ENCODE assay signal across 12 mouse cellular contexts in the genomic region with DNA sequence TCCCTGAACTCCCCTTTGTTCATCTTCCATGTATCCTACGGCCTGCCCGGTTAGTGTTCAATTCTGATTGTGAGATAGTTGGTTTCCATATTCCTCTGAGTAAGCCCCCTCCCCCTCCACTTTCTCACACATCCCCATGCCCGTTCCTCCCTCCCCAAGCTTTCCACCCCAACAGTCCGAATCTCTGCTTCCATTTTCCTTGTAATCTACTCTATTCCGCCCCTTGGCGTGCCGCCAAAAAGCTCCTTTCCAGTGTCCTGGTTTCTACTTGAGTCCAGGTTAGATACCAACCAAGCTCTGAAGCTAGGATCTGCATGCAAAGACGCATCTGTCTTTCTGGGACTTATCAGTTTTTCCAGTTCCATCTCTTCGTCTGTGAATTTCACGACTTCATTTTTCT. TPM values are rescaled to one million over a fixed set of nuclear protein-coding genes. Genes with fewer than 3 reads are reported as not detected.
DNase-seq lines count a peak whose midpoint lies in the region; ATAC-seq lines count a peak whose summit lies in the region.
"Had no signal": no experiment of that assay in that cellular context is flagged by ENCODE, and none has a peak within 500 bp of the region (broad histone marks: within the 10 kb centered on the region; RNA-seq: fewer than 3 reads in every experiment).

No protein-coding gene starts in this region.

- no peaks in the 10 kb centered on the region for H3K27me3 ChIP-seq in kidney, embryonic 14.5 days (ENCODE audit: control insufficient read depth, insufficient read depth, low read length)
- H3K27me3 ChIP-seq in forebrain, embryonic 13.5 days, result no peaks in the 10 kb centered on the region
- H3K27me3 ChIP-seq: liver, embryonic 13.5 days; stomach, embryonic 15.5 days had no signal

- peak; percentile 23 for DNase-seq in adrenal gland, postnatal 14 days
- DNase-seq in adrenal gland, postnatal 4 days (ENCODE audit: low spot score in 2 of 2), result no peak
- DNase-seq in kidney, adult 18-20 months, result peak; percentile 38
- DNase-seq in urinary bladder, postnatal 14 days (ENCODE audit: low spot score), result peak; percentile 30
- DNase-seq in urinary bladder, postnatal 25 days (ENCODE audit: low spot score), result no peak
- no peak for DNase-seq in embryo, embryonic 10 days (ENCODE audit: low spot score)
- DNase-seq: liver, embryonic 13.5 days had no signal

- H3K9ac ChIP-seq in kidney, embryonic 14.5 days (ENCODE audit: low read depth, low read length), result no peak overlapping the region
- no peak overlapping the region for H3K9ac ChIP-seq in forebrain, embryonic 13.5 days
- H3K9ac ChIP-seq: liver, embryonic 13.5 days; stomach, embryonic 15.5 days had no signal

- 88% methylated on average over 10 of the region's 10 CpGs for WGBS in kidney, embryonic 14.5 days
- WGBS in forebrain, embryonic 13.5 days, result 80% methylated on average over 10 of the region's 10 CpGs

- H3K4me1 ChIP-seq in kidney, embryonic 14.5 days (ENCODE audit: control insufficient read depth, insufficient read depth, low read length), result no peaks in the 10 kb centered on the region
- 0 out of 2 replicates have a peak, but pooled peaks cover 7% of the 10 kb centered on the region for H3K4me1 ChIP-seq in forebrain, embryonic 13.5 days
- H3K4me1 ChIP-seq: liver, embryonic 13.5 days; stomach, embryonic 15.5 days had no signal

- H3K9me3 ChIP-seq in kidney, embryonic 14.5 days (ENCODE audit: control insufficient read depth, low read length), result no peaks in the 10 kb centered on the region
- H3K9me3 ChIP-seq in forebrain, embryonic 13.5 days (replicated peaks), result no peaks in the 10 kb centered on the region
- H3K9me3 ChIP-seq: liver, embryonic 13.5 days; stomach, embryonic 15.5 days had no signal

- no peak for ATAC-seq in kidney, embryonic 14.5 days (ENCODE audit: low FRiP score, low TSS enrichment)
- ATAC-seq in forebrain, embryonic 13.5 days, result no peak

- no peaks in the 10 kb centered on the region for H3K36me3 ChIP-seq in kidney, embryonic 14.5 days (ENCODE audit: control insufficient read depth, insufficient read depth, low read length)
- no peaks in the 10 kb centered on the region for H3K36me3 ChIP-seq in forebrain, embryonic 13.5 days (ENCODE audit: poor library complexity, severe bottlenecking)
- H3K36me3 ChIP-seq: liver, embryonic 13.5 days; stomach, embryonic 15.5 days had no signal

- H3K27ac ChIP-seq in kidney, embryonic 14.5 days (ENCODE audit: low read depth, low read length), result no peak overlapping the region
- no peak overlapping the region for H3K27ac ChIP-seq in forebrain, embryonic 13.5 days
- H3K27ac ChIP-seq: liver, embryonic 13.5 days; stomach, embryonic 15.5 days had no signal

- no peak overlapping the region for H3K4me2 ChIP-seq in kidney, embryonic 14.5 days (replicated peaks; ENCODE audit: low read depth, low read length)
- H3K4me2 ChIP-seq in forebrain, embryonic 13.5 days, result no peak overlapping the region
- H3K4me2 ChIP-seq: liver, embryonic 13.5 days; stomach, embryonic 15.5 days had no signal

- no peak overlapping the region for H3K4me3 ChIP-seq in kidney, embryonic 14.5 days (ENCODE audit: low read length)
- no peak overlapping the region for H3K4me3 ChIP-seq in forebrain, embryonic 13.5 days
- H3K4me3 ChIP-seq: liver, embryonic 13.5 days; stomach, embryonic 15.5 days had no signal

RNA-seq across cellular contexts. Expression of a gene that starts 40.1 kb away (rescaled TPM):
- total RNA-seq in adrenal gland, postnatal 14 days (2021), result 1.4 and 1.7 TPM in 2 replicates
- total RNA-seq in adrenal gland, postnatal 4 days (2021), result 1 to 10 TPM; 4.4 to 4.5 TPM
- polyA plus RNA-seq in kidney, embryonic 14.5 days (2014; fragmentation: Nextera tagmentation; extraction: Ambion mirVana), result 4.2 and 4.4 TPM in 2 replicates
- 28.7 and 39.5 TPM in 2 replicates for polyA plus RNA-seq in forebrain, embryonic 13.5 days (2015; fragmentation: Nextera tagmentation; extraction: Ambion mirVana)
- total RNA-seq: granulocyte monocyte progenitor cell, adult 5-6 weeks; monocyte, adult 5-6 weeks had no signal

Comparison
In these comparisons a context has a peak if more than half of its experiments do, and no peak if none do; other contexts are left out.
1. DNase-seq: peak in adrenal gland, postnatal 14 days (single experiment), kidney, adult 18-20 months (single experiment) and urinary bladder, postnatal 14 days (single experiment); none in adrenal gland, postnatal 4 days (0 of 2), urinary bladder, postnatal 25 days (single experiment) and embryo, embryonic 10 days (single experiment).